Mouse (Mus musculus) embryonic facial prominence, embryonic 11.5 days (tissue): Measurements from ENCODE around the gene Mcts2. TPM values are rescaled to one million over a fixed set of nuclear protein-coding genes. Genes with fewer than 3 reads are reported as not detected.
A peak's percentile ranks its signal among the peaks of the same experiment; 100 is the strongest.

Source experiments
- ATAC-seq: fragments of 200-750 bp; cut with Nextera tagmentation; replicated peaks from 2 replicates; pipeline ENCODE4 v1.8.0; 2017; ENCODE audit warnings: low read depth; ENCODE audit not compliant: insufficient number of reproducible peaks, low FRiP score, low TSS enrichment
- DNase-seq: peaks from one replicate; pipeline ENCODE4 v3.0.0-alpha.2; 2015; ENCODE audit warnings: low spot score
- H3K27ac ChIP-seq: fragments of 300-500 bp; sonication (generic); replicated peaks from 2 replicates; pipeline ENCODE4 v1.5.1; 2014; ENCODE audit warnings: mild to moderate bottlenecking, low read depth, low read length, control low read depth
- H3K27me3 ChIP-seq: fragments of 300-500 bp; sonication (generic); 2 replicates; pipeline ENCODE4 v1.6.1; 2014; ENCODE audit warnings: mild to moderate bottlenecking, low read length, moderate library complexity, mixed read lengths; ENCODE audit not compliant: control insufficient read depth, insufficient read depth
- H3K36me3 ChIP-seq: fragments of 300-500 bp; sonication (generic); replicated peaks from 2 replicates; pipeline ENCODE4 v1.6.1; 2014; ENCODE audit warnings: low read depth, mild to moderate bottlenecking, low read length, moderate library complexity, mixed read lengths; ENCODE audit not compliant: control insufficient read depth, insufficient read depth
- H3K4me1 ChIP-seq: fragments of 300-500 bp; sonication (generic); 2 replicates; pipeline ENCODE4 v1.6.1; 2014; ENCODE audit warnings: low read length, mixed read lengths; ENCODE audit not compliant: control insufficient read depth, insufficient read depth
- H3K4me2 ChIP-seq: fragments of 300-500 bp; sonication (generic); 2 replicates; pipeline ENCODE4 v1.6.1; 2014; ENCODE audit warnings: low read depth, mild to moderate bottlenecking, control low read depth, low read length, moderate library complexity
- H3K4me3 ChIP-seq: fragments of 300-500 bp; sonication (generic); 2 replicates; pipeline ENCODE4 v1.5.1; 2014; ENCODE audit warnings: low read depth, low read length, control low read depth
- H3K9ac ChIP-seq: fragments of 300-500 bp; sonication (generic); replicated peaks from 2 replicates; pipeline ENCODE4 v1.6.1; 2014; ENCODE audit warnings: mild to moderate bottlenecking, control low read depth, low read length
- H3K9me3 ChIP-seq: fragments of 300-500 bp; sonication (generic); replicated peaks from 2 replicates; pipeline ENCODE4 v1.6.1; 2016; ENCODE audit warnings: mild to moderate bottlenecking, low read length, inconsistent platforms, mixed read lengths; ENCODE audit not compliant: control insufficient read depth
- WGBS: fragments of 180-500 bp; shearing (Covaris S2); extraction: QIAGEN DNeasy Blood & Tissue Kit; methylation state at CpG from one replicate; pipeline ENCODE4 v1.1.7; 2014; 5-methylcytosine and 5-hydroxymethylcytosine counted together
- polyA plus RNA-seq: library from polyadenylated mRNA; unstranded; fragments of >200 nt; fragmentation: Nextera tagmentation; extraction: Ambion mirVana; gene quantifications from 2 replicates; pipeline ENCODE4 v1.2.1, GENCODE M21; 2014

The Mcts2 gene
- 40.6 and 45.1 TPM in 2 replicates for polyA plus RNA-seq

DNA sequence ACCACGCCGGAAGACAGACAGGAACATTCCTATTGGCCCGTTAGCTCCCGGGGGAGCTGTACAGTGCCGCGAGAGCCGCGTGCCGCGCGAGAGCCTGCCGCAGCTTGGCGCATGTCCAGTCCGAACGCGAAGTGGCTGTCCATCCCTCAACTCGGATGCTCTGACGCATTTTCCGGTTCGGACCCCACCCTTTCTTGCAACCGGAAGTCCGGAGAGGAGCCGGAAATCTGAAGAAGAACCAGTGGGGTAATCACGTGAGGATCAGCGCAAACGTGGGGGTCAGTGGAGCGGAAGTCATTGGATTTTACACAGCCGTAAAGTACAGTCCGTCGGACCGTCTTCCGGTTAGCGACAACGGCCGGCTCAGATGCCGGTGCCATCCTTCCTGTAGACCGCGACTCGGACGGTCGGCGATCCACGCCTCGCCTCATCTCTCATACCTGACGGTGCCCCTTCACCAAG lies at the start of gene Mcts2:
Mcts2 (plus strand) TSS at position 230 of the 462 bp plus-strand sequence.
- no peaks in the 10 kb centered on the region for H3K4me1 ChIP-seq
- 48% methylated on average over 45 of the region's 45 CpGs for WGBS
- H3K27ac ChIP-seq, result no peak within 1 kb of the TSS
- peak within 1 kb of the TSS; percentile 57 for H3K4me2 ChIP-seq
- H3K9ac ChIP-seq, result peak within 1 kb of the TSS; percentile 38
- H3K9me3 ChIP-seq, result no peaks in the 10 kb centered on the region; the same call in 1 of the 2 replicates
- peak within 1 kb of the TSS; percentile 37 for H3K4me3 ChIP-seq
- peak; percentile 93 for ATAC-seq
- no peaks in the 10 kb centered on the region for H3K27me3 ChIP-seq
- H3K36me3 ChIP-seq, result peaks cover 39% of the 10 kb centered on the region
- DNase-seq, result peak; percentile 93

DNA sequence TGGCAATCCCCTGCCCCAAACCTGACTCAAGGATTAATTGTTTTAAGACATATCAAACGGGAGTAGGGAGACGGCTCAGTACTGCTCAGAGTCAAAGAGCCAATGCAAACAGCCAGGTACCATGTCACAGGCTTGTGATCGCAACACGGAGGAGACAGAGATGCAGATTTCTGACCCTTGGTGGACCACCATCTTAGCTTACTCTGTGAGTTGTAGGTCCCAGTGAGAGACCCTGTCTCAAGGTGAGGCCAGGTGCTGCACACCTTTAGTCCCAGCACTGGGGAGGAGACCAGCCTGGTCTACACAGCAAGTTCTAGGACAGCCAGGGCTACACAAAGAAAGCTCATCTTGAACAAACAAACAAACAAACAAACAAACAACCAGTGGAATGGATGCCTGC lies 49.5 kb upstream of the Mcts2 start:
- no peaks in the 10 kb centered on the region for H3K36me3 ChIP-seq
- WGBS, result 88% methylated on average over 4 of the region's 4 CpGs
- DNase-seq, result no peak
- no peak overlapping the region for H3K4me3 ChIP-seq
- ATAC-seq, result no peak
- no peak overlapping the region for H3K4me2 ChIP-seq
- H3K9ac ChIP-seq, result no peak overlapping the region
- no peaks in the 10 kb centered on the region for H3K9me3 ChIP-seq
- no peak overlapping the region for H3K27ac ChIP-seq
- H3K4me1 ChIP-seq, result peaks cover 2% of the 10 kb centered on the region; the same call in 1 of the 2 replicates
- H3K27me3 ChIP-seq, result no peaks in the 10 kb centered on the region

DNA sequence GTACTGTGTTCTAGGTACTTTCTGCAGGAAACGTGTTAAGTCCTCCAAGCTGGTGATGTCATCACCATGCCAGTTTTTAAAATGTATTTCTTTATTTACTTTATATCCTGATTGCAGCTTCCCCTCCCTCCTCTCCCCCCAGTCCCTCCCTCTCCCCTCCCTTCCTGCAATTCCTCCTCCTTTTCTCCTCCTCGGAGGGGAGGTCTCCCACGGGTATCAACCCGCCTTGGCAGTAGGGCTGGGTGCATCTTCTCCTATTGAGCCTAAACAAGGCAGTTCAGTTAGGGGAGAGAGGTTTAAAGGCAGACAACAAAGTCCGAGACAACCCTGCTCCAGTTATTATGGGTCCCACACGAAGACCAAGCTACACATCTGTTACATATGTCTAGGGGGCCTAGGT lies 48.0 kb upstream of the Mcts2 start:
- no peaks in the 10 kb centered on the region for H3K27me3 ChIP-seq
- ATAC-seq, result no peak
- no peak overlapping the region for H3K27ac ChIP-seq

DNA sequence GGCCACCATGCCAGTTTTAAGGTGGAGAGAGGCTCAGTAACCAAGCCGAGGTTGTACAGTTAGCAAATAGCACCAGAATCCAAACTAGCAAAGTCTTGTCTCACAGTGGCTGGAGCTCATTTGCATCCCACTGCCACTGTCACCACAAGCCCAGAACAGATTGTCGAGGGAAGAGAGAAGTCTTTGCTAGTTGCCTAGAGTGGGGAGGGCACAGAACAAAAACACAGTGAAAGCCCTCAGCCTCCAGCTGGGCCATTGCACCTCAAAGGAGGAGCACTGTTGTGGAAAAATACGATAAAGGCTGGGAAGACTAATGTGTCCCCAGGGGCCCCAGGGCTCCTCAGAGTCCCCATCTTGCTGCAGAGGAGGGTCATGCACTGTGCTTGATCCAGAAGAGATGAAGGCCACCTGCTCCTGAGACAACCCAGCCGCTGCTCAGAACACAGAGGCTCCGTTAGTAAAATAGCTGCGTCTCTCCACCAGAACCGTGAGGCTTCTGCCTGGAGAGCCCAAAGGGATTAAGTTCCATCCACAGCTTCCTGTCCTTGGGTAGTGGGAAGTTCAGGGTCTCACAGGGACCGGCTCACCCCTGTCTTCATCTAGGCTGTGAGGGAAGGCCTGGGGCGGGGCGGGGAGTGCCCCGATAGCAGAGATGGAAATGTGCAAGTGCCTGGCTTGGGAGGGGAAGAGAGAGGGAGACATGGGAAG lies 47.3 kb upstream of the Mcts2 start:
- H3K27ac ChIP-seq, result no peak overlapping the region
- DNase-seq, result no peak
- 15% methylated on average over 11 of the region's 11 CpGs for whole genome bisulfite sequencing
- no peak overlapping the region for H3K9ac ChIP-seq
- no peaks in the 10 kb centered on the region for H3K36me3 ChIP-seq
- no peaks in the 10 kb centered on the region for H3K9me3 ChIP-seq
- peak; percentile 30; the same call in 1 of the 2 replicates for ATAC-seq
- H3K4me1 ChIP-seq, result peaks cover 2% of the 10 kb centered on the region; the same call in 1 of the 2 replicates
- H3K4me3 ChIP-seq, result no peak overlapping the region
- no peaks in the 10 kb centered on the region for H3K27me3 ChIP-seq
- H3K4me2 ChIP-seq, result no peak overlapping the region

More for the DNA sequence above, 48.0 kb upstream of the Mcts2 start:
- Histone ChIP-seq H3K4me2 (no peak overlapping the region), H3K9me3 (no peaks in the 10 kb centered on the region), H3K36me3 (no peaks in the 10 kb centered on the region), H3K4me3 (no peak overlapping the region), H3K9ac (no peak overlapping the region), H3K4me1 (peaks cover 2% of the 10 kb centered on the region; the same call in 1 of the 2 replicates)
- 54% methylated on average over 6 of the region's 6 CpGs for WGBS
- no peak for DNase-seq

DNA sequence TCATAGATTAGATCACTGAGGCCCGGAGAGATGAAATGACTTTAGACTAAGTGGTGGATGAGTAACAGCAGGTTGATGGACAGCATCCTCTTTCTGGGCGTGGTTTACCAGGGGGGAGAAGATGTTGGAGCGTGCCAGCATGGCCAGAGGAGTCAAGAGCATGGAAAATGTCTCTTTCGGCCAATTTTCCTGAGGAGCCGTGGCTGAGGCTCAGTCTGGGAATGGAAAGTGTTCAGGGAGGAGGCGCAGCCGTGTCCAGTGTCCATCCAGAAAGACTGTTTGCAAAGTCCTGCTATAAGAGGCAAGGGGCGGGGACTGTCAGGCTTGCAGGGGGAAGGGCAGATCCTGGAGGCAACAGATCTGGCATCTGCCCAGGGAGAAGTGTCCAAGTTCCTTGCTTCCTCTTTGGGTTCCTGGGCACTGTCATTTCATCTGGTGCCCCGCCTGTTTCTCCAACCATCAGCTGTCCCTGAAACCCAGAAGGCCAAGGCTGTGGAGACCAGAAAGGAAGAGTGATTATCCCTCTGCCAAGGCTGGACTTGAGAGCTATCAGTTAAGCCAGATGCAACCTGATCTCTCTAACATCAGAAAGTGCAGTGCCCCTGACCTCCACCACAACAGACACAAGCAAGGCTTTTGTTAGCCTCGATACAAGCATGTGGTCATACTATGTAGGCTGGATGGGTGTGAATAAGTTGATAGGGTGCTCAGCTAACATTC lies 33.8 kb upstream of the Mcts2 start:
- H3K4me3 ChIP-seq, result no peak overlapping the region
- no peak overlapping the region for H3K9ac ChIP-seq
- H3K4me2 ChIP-seq, result no peak overlapping the region
- no peaks in the 10 kb centered on the region for H3K4me1 ChIP-seq
- no peaks in the 10 kb centered on the region for H3K27me3 ChIP-seq
- WGBS, result 66% methylated on average over 10 of the region's 10 CpGs
- no peak overlapping the region for H3K27ac ChIP-seq
- DNase-seq (no peak), ATAC-seq (no peak)
- H3K9me3 ChIP-seq, result no peaks in the 10 kb centered on the region
- no peaks in the 10 kb centered on the region for H3K36me3 ChIP-seq

DNA sequence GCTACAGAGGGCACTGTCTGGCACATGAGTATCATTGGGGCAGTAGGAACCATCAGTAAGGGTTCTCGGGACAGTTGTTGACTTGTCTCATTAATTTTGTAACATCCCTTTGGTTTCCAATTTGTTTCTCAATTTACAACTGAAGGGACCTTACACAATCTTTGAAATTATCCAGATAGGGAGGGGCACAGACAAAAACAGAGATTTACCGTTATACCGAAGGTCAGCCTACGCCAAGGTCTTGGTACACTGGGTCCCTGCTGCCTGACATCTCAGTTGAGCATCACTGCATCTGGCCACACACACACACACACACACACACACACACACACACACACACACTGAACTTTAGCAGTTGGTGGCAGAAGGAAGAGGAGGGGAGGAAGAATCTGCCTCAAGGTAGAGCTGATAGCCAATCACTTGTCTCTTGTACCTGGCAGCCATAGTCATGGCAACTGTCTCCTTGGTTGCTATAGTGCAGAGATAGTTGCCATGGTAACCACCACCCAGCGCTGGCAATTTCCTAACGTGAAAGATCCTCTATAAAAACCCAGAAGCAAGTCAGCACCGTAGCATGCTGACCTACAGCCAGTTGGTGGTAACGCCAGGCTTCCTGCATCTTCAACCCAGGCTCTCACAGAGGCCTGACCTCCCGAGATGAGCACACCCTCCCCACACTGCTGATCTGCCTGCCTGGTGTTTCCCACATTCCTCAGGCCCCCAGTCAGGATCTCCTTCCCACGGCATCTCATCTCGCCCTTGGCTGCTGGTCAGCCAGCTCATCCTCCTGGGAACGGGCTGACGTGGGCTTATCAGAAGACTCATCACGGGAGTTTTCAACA lies 32.7 kb upstream of the Mcts2 start:
- Histone ChIP-seq H3K4me3 (no peak overlapping the region), H3K4me1 (no peaks in the 10 kb centered on the region), H3K36me3 (no peaks in the 10 kb centered on the region), H3K9me3 (no peaks in the 10 kb centered on the region), H3K4me2 (no peak overlapping the region), H3K27me3 (no peaks in the 10 kb centered on the region), H3K27ac (no peak overlapping the region), H3K9ac (no peak overlapping the region)
- ATAC-seq, result no peak
- DNase-seq, result peak; percentile 35
- WGBS, result 52% methylated on average over 14 of the region's 14 CpGs

DNA sequence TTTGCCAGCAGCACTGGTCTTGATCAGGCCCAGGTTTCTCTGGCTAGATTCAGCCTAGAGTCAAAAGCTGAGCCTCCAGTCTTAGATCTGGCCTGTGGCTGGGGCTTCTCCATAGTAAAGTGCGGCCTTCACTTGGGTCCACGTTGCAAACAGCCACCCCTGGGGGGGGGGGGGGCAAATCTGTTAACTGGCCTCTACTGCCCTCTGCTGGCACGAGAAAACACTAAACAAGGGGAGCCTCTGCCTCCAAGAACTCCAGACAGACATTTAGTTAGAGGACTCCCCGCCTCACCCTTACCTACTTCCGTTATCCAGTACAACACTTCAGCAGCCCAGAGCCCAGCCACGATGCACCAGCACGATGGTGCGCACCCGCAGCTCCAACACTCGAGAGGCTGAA lies 29.4 kb upstream of the Mcts2 start:
- DNase-seq, result peak; percentile 28
- WGBS, result 57% methylated on average over 10 of the region's 10 CpGs
- ATAC-seq, result no peak

More for the DNA sequence above, 29.4 kb upstream of the Mcts2 start:
- Histone ChIP-seq H3K27ac (no peak overlapping the region), H3K4me2 (no peak overlapping the region), H3K27me3 (no peaks in the 10 kb centered on the region), H3K36me3 (no peaks in the 10 kb centered on the region), H3K4me3 (no peak overlapping the region), H3K9ac (no peak overlapping the region), H3K9me3 (no peaks in the 10 kb centered on the region), H3K4me1 (no peaks in the 10 kb centered on the region)
